Mouse (Mus musculus) cortical plate, adult 2 months (tissue): ENCODE results near the gene Gm21028.
"Not testable (repeated sequence)": the region's sequence is repeated elsewhere in the genome, so short reads cannot be mapped to it uniquely, and the experiment has no call there.

Experiments
- CTCF ChIP-seq: fragments of 200-500 bp; IDR thresholded peaks from 2 replicates; pipeline ENCODE4 v1.5.1; 2011; ENCODE audit warnings: mild to moderate bottlenecking, control low read depth, low read length; ENCODE audit not compliant: insufficient read depth; ENCODE audit errors: extremely low read depth
- POLR2A ChIP-seq: fragments of 200-500 bp; IDR thresholded peaks from 2 replicates; pipeline ENCODE4 v1.6.1; 2011; ENCODE audit warnings: mild to moderate bottlenecking, low read length, control low read depth; ENCODE audit not compliant: insufficient read depth; ENCODE audit errors: extremely low read depth

GRCm38 (mm10) chr7:42595666-42596065 is 17.3 kb upstream of the Gm21028 start:
- not testable (repeated sequence) for TF ChIP-seq POLR2A, CTCF
